Mouse (Mus musculus) fibroblast of lung, adult 2 months (primary cell): Measurements from ENCODE around the gene Aldh1b1.

ENCODE experiments used
- DNase-seq: peaks from one replicate; pipeline ENCODE4 v3.0.0-alpha.2; 2011; ENCODE audit warnings: low read depth

The Aldh1b1 gene

GRCm38 (mm10) chr4:45826275-45827040 lies 27.6 kb downstream of the Aldh1b1 start, which contains the start of gene Igfbpl1:
Gene Igfbpl1 (minus strand): TSS chr4:45826923.
- DNase-seq: no peak

- no peak for DNase-seq
These were observed 31.3 kb downstream of the Aldh1b1 start for GRCm38 (mm10) chr4:45829907-45830759.

- no peak for DNase-seq
These were observed 33.2 kb downstream of the Aldh1b1 start for GRCm38 (mm10) chr4:45831996-45832395.

- DNase-seq: no peak
These were observed 34.6 kb downstream of the Aldh1b1 start for GRCm38 (mm10) chr4:45833461-45833860.

- DNase-seq: no peak
These were observed 45.5 kb downstream of the Aldh1b1 start for GRCm38 (mm10) chr4:45844355-45844754.

- DNase-seq: no peak
These were observed 47.4 kb downstream of the Aldh1b1 start for GRCm38 (mm10) chr4:45846263-45846662.

GRCm38 (mm10) chr4:45848109-45848824 lies 49.4 kb downstream of the Aldh1b1 start, which contains the start of gene Stra6l:
Gene Stra6l (plus strand): TSS chr4:45848664.
- DNase-seq: no peak

- no peak for DNase-seq
These were observed 50.0 kb downstream of the Aldh1b1 start for GRCm38 (mm10) chr4:45848825-45849156.

GRCm38 (mm10) chr4:45849419-45849818 lies 50.6 kb downstream of the Aldh1b1 start:
- no peak for DNase-seq

GRCm38 (mm10) chr4:45851640-45852051 lies 52.8 kb downstream of the Aldh1b1 start:
- DNase-seq: peak; percentile 29

GRCm38 (mm10) chr4:45853496-45854246 lies 54.8 kb downstream of the Aldh1b1 start:
- no peak for DNase-seq
